Mouse (Mus musculus) midbrain, postnatal 0 days (tissue): ENCODE data around the gene 1700029I15Rik. TPM values are rescaled to one million over a fixed set of nuclear protein-coding genes. Genes with fewer than 3 reads are reported as not detected.

Experiments
- ATAC-seq: fragments of 200-750 bp; cut with Nextera tagmentation; 2 replicates; pipeline ENCODE4 v1.8.0; 2017; ENCODE audit warnings: moderate number of reproducible peaks, mild to moderate bottlenecking, moderate TSS enrichment, moderate library complexity; ENCODE audit not compliant: low FRiP score
- DNase-seq: peaks from one replicate; pipeline ENCODE4 v3.0.0-alpha.2; 2015; ENCODE audit warnings: low spot score
- H3K27ac ChIP-seq: fragments of 300-500 bp; sonication (generic); 2 replicates; pipeline ENCODE4 v1.5.1; 2014; ENCODE audit warnings: low read depth, mild to moderate bottlenecking, low read length, mixed read lengths
- H3K27me3 ChIP-seq: fragments of 300-500 bp; sonication (generic); 2 replicates; pipeline ENCODE4 v1.6.1; 2014; ENCODE audit warnings: low read length, control low read depth, mixed read lengths; ENCODE audit not compliant: insufficient read depth
- H3K36me3 ChIP-seq: fragments of 300-500 bp; sonication (generic); 2 replicates; pipeline ENCODE4 v1.6.1; 2014; ENCODE audit warnings: low read length, control low read depth, mixed read lengths; ENCODE audit not compliant: insufficient read depth
- H3K4me1 ChIP-seq: fragments of 300-500 bp; sonication (generic); 2 replicates; pipeline ENCODE4 v1.6.1; 2014; ENCODE audit warnings: mild to moderate bottlenecking, control low read depth, antibody characterized with exemption, low read length, mixed read lengths; ENCODE audit not compliant: insufficient read depth
- H3K4me2 ChIP-seq: fragments of 300-500 bp; sonication (generic); 2 replicates; pipeline ENCODE4 v1.6.1; 2014; ENCODE audit warnings: low read depth, mild to moderate bottlenecking, low read length, mixed read lengths; ENCODE audit not compliant: poor library complexity, severe bottlenecking
- H3K4me3 ChIP-seq: fragments of 300-500 bp; sonication (generic); 2 replicates; pipeline ENCODE4 v1.5.1; 2014; ENCODE audit warnings: low read depth, mild to moderate bottlenecking, low read length, moderate library complexity
- H3K9ac ChIP-seq: fragments of 300-500 bp; sonication (generic); replicated peaks from 2 replicates; pipeline ENCODE4 v1.6.1; 2014; ENCODE audit warnings: mild to moderate bottlenecking, low read length, moderate library complexity, mixed read lengths; ENCODE audit not compliant: poor library complexity, severe bottlenecking
- H3K9me3 ChIP-seq: fragments of 300-500 bp; sonication (generic); 2 replicates; pipeline ENCODE4 v1.6.1; 2016; ENCODE audit warnings: low read length, control low read depth
- CTCF ChIP-seq: IDR thresholded peaks from 2 replicates; pipeline ENCODE4 v1.5.1; 2016; ENCODE audit warnings: antibody characterized with exemption, mild to moderate bottlenecking
- WGBS: fragments of 180-500 bp; shearing (Covaris S2); extraction: QIAGEN DNeasy Blood & Tissue Kit; methylation state at CpG from one replicate; pipeline ENCODE4 v1.1.7; 2014; 5-methylcytosine and 5-hydroxymethylcytosine counted together
- polyA plus RNA-seq: library from polyadenylated mRNA; unstranded; fragments of >200 nt; fragmentation: Nextera tagmentation; extraction: Ambion mirVana; gene quantifications from 2 replicates; pipeline ENCODE4 v1.2.1, GENCODE M21; 2015
- total RNA-seq: library from RNA; depleted of rRNA; stranded (reverse); fragments of >200 nt; gene quantifications from 2 replicates; pipeline ENCODE4 v1.2.3, GENCODE M21; 2014; rRNA removed

1700029I15Rik gene
- total RNA-seq: 0.76 and 8.6 TPM in 2 replicates
- 3.1 and 4.7 TPM in 2 replicates for polyA plus RNA-seq

GRCm38 (mm10) chr2:92381901-92382588 lies at the start of gene 1700029I15Rik:
Gene 1700029I15Rik (plus strand): TSS chr2:92382538.
- WGBS: 78% methylated on average over 5 of the region's 5 CpGs
- Histone ChIP-seq H3K4me3 (no peak within 1 kb of the TSS), H3K4me1 (no peaks in the 10 kb centered on the region), H3K27ac (no peak within 1 kb of the TSS), H3K9ac (no peak within 1 kb of the TSS), H3K9me3 (no peaks in the 10 kb centered on the region), H3K36me3 (peaks cover 82% of the 10 kb centered on the region), H3K27me3 (no peaks in the 10 kb centered on the region), H3K4me2 (no peak within 1 kb of the TSS)
- TF ChIP-seq CTCF: no peak
- ATAC-seq: no peak
- DNase-seq: no peak

- no peak for DNase-seq
- Histone ChIP-seq H3K36me3 (peaks cover 8% of the 10 kb centered on the region), H3K27ac (no peak overlapping the region), H3K4me3 (no peak overlapping the region), H3K4me1 (no peaks in the 10 kb centered on the region), H3K27me3 (no peaks in the 10 kb centered on the region), H3K4me2 (no peak overlapping the region), H3K9me3 (no peaks in the 10 kb centered on the region), H3K9ac (no peak overlapping the region)
- no peak for TF ChIP-seq CTCF
- no peak for ATAC-seq
Observed at GRCm38 (mm10) chr2:92342418-92342817, 39.9 kb upstream of the 1700029I15Rik start.

DNA sequence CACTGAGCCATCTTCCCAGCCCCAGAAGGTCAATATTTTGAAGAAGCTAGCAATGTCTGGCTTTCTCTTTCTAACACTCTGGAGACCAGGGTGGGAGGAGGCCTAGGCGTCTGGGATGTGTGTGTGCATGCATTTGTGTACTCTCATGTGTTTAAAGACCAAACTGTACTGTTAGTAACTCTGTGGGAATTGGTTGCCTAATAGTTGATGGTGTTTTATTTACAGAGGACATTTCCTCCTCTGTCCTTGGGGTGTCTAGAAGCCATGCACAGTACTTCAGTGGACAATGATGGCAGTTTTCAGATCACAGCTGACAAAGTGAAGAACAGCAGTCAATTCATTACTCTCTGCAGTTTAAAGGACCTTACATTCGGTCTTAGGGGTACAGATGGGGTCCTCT lies 35.1 kb upstream of the 1700029I15Rik start:
- Histone ChIP-seq H3K4me3 (no peak overlapping the region), H3K36me3 (peaks cover 32% of the 10 kb centered on the region), H3K4me2 (no peak overlapping the region), H3K27me3 (no peaks in the 10 kb centered on the region), H3K9me3 (no peaks in the 10 kb centered on the region), H3K27ac (no peak overlapping the region), H3K9ac (no peak overlapping the region), H3K4me1 (no peaks in the 10 kb centered on the region)
- TF ChIP-seq CTCF: no peak
- 97% methylated on average over 2 of the region's 2 CpGs for WGBS
- no peak for ATAC-seq
- no peak for DNase-seq

DNA sequence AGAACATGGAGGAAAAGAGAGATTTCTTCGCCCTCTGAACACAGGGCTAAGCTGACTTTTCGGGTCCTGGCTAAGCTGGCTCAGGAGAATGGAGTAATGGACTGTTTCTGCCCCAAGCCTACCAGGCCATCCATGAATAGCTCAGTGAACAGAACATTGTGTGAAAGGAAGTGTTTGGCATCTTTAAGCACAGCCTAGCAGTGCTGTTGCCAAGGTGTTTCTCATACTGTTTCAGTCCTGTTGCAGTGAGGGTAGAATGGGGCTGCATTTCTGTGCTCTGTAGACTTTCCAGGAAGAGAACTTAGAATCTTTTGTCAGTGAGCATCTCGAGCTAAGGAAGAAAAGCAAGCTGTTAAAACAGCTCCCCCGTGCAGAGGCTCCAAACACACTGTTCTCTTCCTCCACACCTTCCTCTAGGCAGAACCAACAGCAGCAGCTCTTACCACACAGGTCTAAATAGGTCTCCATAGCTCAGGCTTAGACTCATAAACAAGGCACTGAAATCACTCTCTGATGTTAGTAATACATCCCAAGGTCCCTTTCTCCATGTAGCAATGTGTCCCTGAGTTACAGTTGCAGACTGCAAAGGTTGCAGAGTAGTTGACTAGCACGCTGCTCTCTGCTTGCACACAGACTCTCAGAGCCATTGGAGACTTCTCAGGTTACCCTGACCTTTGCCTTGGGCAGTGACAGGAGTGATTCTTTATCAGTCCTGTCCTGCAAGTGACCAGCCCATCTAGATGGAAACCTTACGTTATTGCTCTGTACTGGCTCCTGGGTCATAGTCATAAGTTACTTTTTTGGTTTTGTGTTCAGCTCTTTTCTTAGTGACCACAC lies 32.5 kb upstream of the 1700029I15Rik start:
- Histone ChIP-seq H3K9me3 (no peaks in the 10 kb centered on the region), H3K27me3 (no peaks in the 10 kb centered on the region), H3K4me3 (no peak overlapping the region), H3K4me1 (no peaks in the 10 kb centered on the region), H3K9ac (no peak overlapping the region), H3K4me2 (no peak overlapping the region), H3K27ac (0 out of 2 replicates have a peak overlapping the region, but pooled peaks have one; percentile 26), H3K36me3 (peaks cover 28% of the 10 kb centered on the region)
- ATAC-seq: no peak
- peak; percentile 33 for DNase-seq
- TF ChIP-seq CTCF: no peak
- 80% methylated on average over 6 of the region's 6 CpGs for WGBS

DNA sequence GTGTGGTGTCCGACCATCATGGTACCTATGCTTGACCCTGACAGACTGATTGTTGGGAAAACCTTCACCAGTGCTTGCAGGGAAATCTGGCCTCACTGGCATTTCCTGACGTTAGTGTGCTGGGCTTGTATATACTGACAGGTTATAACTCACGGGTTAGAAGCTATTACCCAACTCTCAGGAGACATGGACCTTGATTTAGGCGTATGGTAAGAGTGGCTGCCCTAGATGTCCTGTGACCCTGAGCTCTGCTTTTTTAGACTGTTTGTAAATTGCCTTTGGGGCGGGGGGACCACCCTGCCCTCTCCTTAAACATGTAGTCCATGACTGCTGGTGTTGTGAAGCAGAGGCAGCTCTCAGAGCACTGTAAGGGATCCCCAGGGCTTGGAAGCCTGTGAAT lies 31.7 kb upstream of the 1700029I15Rik start:
- Histone ChIP-seq H3K27me3 (no peaks in the 10 kb centered on the region), H3K4me1 (no peaks in the 10 kb centered on the region), H3K9me3 (no peaks in the 10 kb centered on the region), H3K4me2 (no peak overlapping the region), H3K4me3 (no peak overlapping the region), H3K27ac (no peak overlapping the region), H3K36me3 (peaks cover 25% of the 10 kb centered on the region), H3K9ac (no peak overlapping the region)
- DNase-seq (no peak), ATAC-seq (no peak)
- no peak for TF ChIP-seq CTCF
- 88% methylated on average over 5 of the region's 5 CpGs for WGBS

GRCm38 (mm10) chr2:92353402-92353801 lies 28.9 kb upstream of the 1700029I15Rik start:
- H3K9me3 ChIP-seq: no peaks in the 10 kb centered on the region
- WGBS: 21% methylated on average over 5 of the region's 5 CpGs
- no peak overlapping the region for H3K4me2 ChIP-seq
- H3K27ac ChIP-seq: no peak overlapping the region
- DNase-seq (peak; percentile 28), ATAC-seq (no peak)
- H3K27me3 ChIP-seq: no peaks in the 10 kb centered on the region
- no peak overlapping the region for H3K9ac ChIP-seq
- H3K36me3 ChIP-seq: peaks cover 36% of the 10 kb centered on the region
- H3K4me3 ChIP-seq: no peak overlapping the region
- no peak for TF ChIP-seq CTCF
- H3K4me1 ChIP-seq: no peaks in the 10 kb centered on the region
